Mouse (Mus musculus) heart, adult 2 months (tissue): ENCODE data around the gene Cenpq.

Experiments
- CTCF ChIP-seq: fragments of 200-600 bp; IDR thresholded peaks from 2 replicates; pipeline ENCODE4 v1.8.1; 2022; ENCODE audit warnings: antibody characterized with exemption, mild to moderate bottlenecking, moderate library complexity
- POLR2A ChIP-seq: fragments of 200-500 bp; IDR thresholded peaks from 2 replicates; pipeline ENCODE4 v1.6.1; 2011; ENCODE audit warnings: mild to moderate bottlenecking, low read depth, low read length, control low read depth; ENCODE audit not compliant: insufficient read depth

DNA sequence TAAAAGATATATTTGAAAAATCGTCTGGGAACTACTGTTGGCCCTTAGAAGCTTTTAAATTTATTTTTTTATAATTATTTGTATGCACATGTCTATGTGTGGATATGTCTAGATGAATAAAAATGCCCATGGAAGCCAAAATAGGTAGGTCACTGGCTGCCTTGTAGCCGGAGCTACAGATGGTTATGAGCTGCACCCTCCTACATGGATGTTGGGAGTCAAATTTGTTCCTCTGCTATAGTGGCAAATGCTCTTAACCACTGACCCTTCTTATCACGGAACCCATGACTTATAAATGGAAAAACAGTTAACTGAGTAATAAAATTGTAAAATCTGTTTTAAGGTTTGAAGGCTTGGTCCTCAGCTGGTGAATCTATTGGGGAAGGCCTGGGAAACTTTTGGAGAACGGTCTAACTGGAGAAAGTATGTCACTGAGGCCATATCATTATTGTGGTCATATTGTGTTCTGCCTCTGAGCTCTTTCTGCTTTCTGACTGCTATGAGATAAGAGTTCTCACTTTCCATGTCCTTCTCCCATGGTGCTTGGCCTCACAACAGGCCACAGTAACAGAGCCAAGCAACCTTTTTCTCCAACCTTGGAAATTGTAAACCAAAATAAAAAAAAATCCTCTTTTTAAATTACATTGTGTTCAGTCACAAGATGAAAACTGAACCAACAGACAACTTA, 46.9 kb downstream of the Cenpq start:
- TF ChIP-seq CTCF, result no peak
- TF ChIP-seq POLR2A, result no peak
